Mouse (Mus musculus): ENCODE results near the gene Taf4. TPM values are rescaled to one million over a fixed set of nuclear protein-coding genes. Genes with fewer than 3 reads are reported as not detected.

Taf4 gene
- polyA plus RNA-seq, 1 experiment, result 6.3 TPM

- Histone ChIP-seq H3K4me3 (no peak overlapping the region), H3ac (ENCODE audit: control insufficient read depth, insufficient read length) (no peak overlapping the region), H3K36me3 (ENCODE audit: control insufficient read depth, insufficient read depth) (no peaks in the 10 kb centered on the region), H3K79me2 (ENCODE audit: control insufficient read depth, insufficient read depth) (peaks cover 99% of the 10 kb centered on the region), H3K27me3 (ENCODE audit: control insufficient read depth, insufficient read depth, insufficient read length) (no peaks in the 10 kb centered on the region), H3K4me2 (ENCODE audit: low read depth) (no peak overlapping the region)
- TF ChIP-seq CEBPB (IDR thresholded peaks at IDR 0.05; ENCODE audit: insufficient read depth, poor library complexity, severe bottlenecking) (no peak), POLR2AphosphoS2 (IDR thresholded peaks at IDR 0.05; ENCODE audit: insufficient read length, low read depth) (no peak), SRF (IDR thresholded peaks at IDR 0.05; ENCODE audit: control insufficient read depth, insufficient read length, low read depth) (no peak), MYOD1 (IDR thresholded peaks at IDR 0.05; ENCODE audit: control insufficient read depth in 1 of 3, insufficient read length in 2 of 3, low read depth in 2 of 3) (no peak), MYOG (IDR thresholded peaks at IDR 0.05; ENCODE audit: control insufficient read depth in 1 of 3, insufficient read depth in 1 of 3, insufficient read length in 2 of 3, low read depth in 2 of 3) (no peak), E2F4 (IDR thresholded peaks at IDR 0.05; ENCODE audit: insufficient read depth) (no peak), USF1 (IDR thresholded peaks at IDR 0.05; ENCODE audit: low read depth) (no peak), MAX (IDR thresholded peaks at IDR 0.05; ENCODE audit: low read depth) (no peak), REST (IDR thresholded peaks at IDR 0.05; ENCODE audit: insufficient read depth, insufficient read length) (no peak), TCF12 (IDR thresholded peaks at IDR 0.05; ENCODE audit: insufficient read depth, poor library complexity, severe bottlenecking) (no peak), TCF3 (IDR thresholded peaks at IDR 0.05; ENCODE audit: insufficient read length, low read depth) (no peak), POLR2A (IDR thresholded peaks at IDR 0.05; ENCODE audit: insufficient read length, low read depth) (no peak)
Observed at GRCm38 (mm10) chr2:179946496-179946895, 29.9 kb downstream of the Taf4 start.

GRCm38 (mm10) chr2:179945051-179945450 lies 31.4 kb downstream of the Taf4 start:
- no peaks in the 10 kb centered on the region for H3K27me3 ChIP-seq (ENCODE audit: control insufficient read depth, insufficient read depth, insufficient read length)
- no peak overlapping the region for H3ac ChIP-seq (ENCODE audit: control insufficient read depth, insufficient read length)
- H3K4me2 ChIP-seq (ENCODE audit: low read depth), result no peak overlapping the region
- TF ChIP-seq CEBPB (IDR thresholded peaks at IDR 0.05; ENCODE audit: insufficient read depth, poor library complexity, severe bottlenecking), result no peak
- no peak for TF ChIP-seq TCF3 (IDR thresholded peaks at IDR 0.05; ENCODE audit: insufficient read length, low read depth)
- no peak for TF ChIP-seq MAX (IDR thresholded peaks at IDR 0.05; ENCODE audit: low read depth)
- TF ChIP-seq REST (IDR thresholded peaks at IDR 0.05; ENCODE audit: insufficient read depth, insufficient read length), result no peak
- TF ChIP-seq MYOG (IDR thresholded peaks at IDR 0.05; ENCODE audit: control insufficient read depth in 1 of 3, insufficient read depth in 1 of 3, insufficient read length in 2 of 3, low read depth in 2 of 3), result no peak
- no peak for TF ChIP-seq USF1 (IDR thresholded peaks at IDR 0.05; ENCODE audit: low read depth)
- TF ChIP-seq POLR2A (IDR thresholded peaks at IDR 0.05; ENCODE audit: insufficient read length, low read depth), result no peak
- no peak for TF ChIP-seq POLR2AphosphoS2 (IDR thresholded peaks at IDR 0.05; ENCODE audit: insufficient read length, low read depth)
- no peak for TF ChIP-seq MYOD1 (IDR thresholded peaks at IDR 0.05; ENCODE audit: control insufficient read depth in 1 of 3, insufficient read length in 2 of 3, low read depth in 2 of 3)
- TF ChIP-seq SRF (IDR thresholded peaks at IDR 0.05; ENCODE audit: control insufficient read depth, insufficient read length, low read depth), result no peak
- TF ChIP-seq E2F4 (IDR thresholded peaks at IDR 0.05; ENCODE audit: insufficient read depth), result no peak
- TF ChIP-seq TCF12 (IDR thresholded peaks at IDR 0.05; ENCODE audit: insufficient read depth, poor library complexity, severe bottlenecking), result no peak
- peaks cover 99% of the 10 kb centered on the region for H3K79me2 ChIP-seq (ENCODE audit: control insufficient read depth, insufficient read depth)
- no peak overlapping the region for H3K4me3 ChIP-seq
- H3K36me3 ChIP-seq (ENCODE audit: control insufficient read depth, insufficient read depth), result no peaks in the 10 kb centered on the region

DNA sequence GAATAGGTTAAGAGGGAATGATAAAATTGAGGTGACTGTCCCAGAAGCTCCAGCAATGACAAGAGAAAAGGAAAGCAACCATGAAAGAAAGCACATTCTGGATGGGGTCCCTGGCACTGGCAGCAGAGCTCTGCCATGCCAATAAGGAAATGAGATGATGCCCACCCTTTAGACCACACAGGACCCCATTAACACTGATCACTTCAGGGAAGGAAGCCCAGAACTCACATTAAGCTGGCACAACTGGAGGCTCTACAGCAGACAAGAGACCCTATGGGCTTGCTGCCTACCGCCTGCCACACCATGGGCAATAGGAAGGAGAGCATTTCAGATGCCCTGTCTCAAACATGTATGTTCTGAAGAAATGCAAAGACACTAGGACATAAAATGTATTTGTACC lies 34.8 kb downstream of the Taf4 start:
- Histone ChIP-seq H3K79me2 (ENCODE audit: control insufficient read depth, insufficient read depth) (peaks cover 88% of the 10 kb centered on the region), H3K36me3 (ENCODE audit: control insufficient read depth, insufficient read depth) (no peaks in the 10 kb centered on the region), H3K27me3 (ENCODE audit: control insufficient read depth, insufficient read depth, insufficient read length) (no peaks in the 10 kb centered on the region), H3K4me3 (no peak overlapping the region), H3ac (ENCODE audit: control insufficient read depth, insufficient read length) (no peak overlapping the region), H3K4me2 (ENCODE audit: low read depth) (no peak overlapping the region)
- TF ChIP-seq POLR2AphosphoS2 (IDR thresholded peaks at IDR 0.05; ENCODE audit: insufficient read length, low read depth) (no peak), MAX (IDR thresholded peaks at IDR 0.05; ENCODE audit: low read depth) (no peak), TCF12 (IDR thresholded peaks at IDR 0.05; ENCODE audit: insufficient read depth, poor library complexity, severe bottlenecking) (no peak), E2F4 (IDR thresholded peaks at IDR 0.05; ENCODE audit: insufficient read depth) (no peak), TCF3 (IDR thresholded peaks at IDR 0.05; ENCODE audit: insufficient read length, low read depth) (no peak), MYOD1 (IDR thresholded peaks at IDR 0.05; ENCODE audit: control insufficient read depth in 1 of 3, insufficient read length in 2 of 3, low read depth in 2 of 3) (no peak)

- Histone ChIP-seq H3K27me3 (ENCODE audit: control insufficient read depth, insufficient read depth, insufficient read length) (no peaks in the 10 kb centered on the region), H3K4me2 (ENCODE audit: low read depth) (no peak overlapping the region), H3ac (ENCODE audit: control insufficient read depth, insufficient read length) (no peak overlapping the region), H3K79me2 (ENCODE audit: control insufficient read depth, insufficient read depth) (peaks cover 47% of the 10 kb centered on the region), H3K36me3 (ENCODE audit: control insufficient read depth, insufficient read depth) (peaks cover 7% of the 10 kb centered on the region), H3K4me3 (no peak overlapping the region)
- TF ChIP-seq POLR2A (IDR thresholded peaks at IDR 0.05; ENCODE audit: insufficient read length, low read depth) (no peak), MYOG (IDR thresholded peaks at IDR 0.05; ENCODE audit: control insufficient read depth in 1 of 3, insufficient read depth in 1 of 3, insufficient read length in 2 of 3, low read depth in 2 of 3) (no peak), REST (IDR thresholded peaks at IDR 0.05; ENCODE audit: insufficient read depth, insufficient read length) (no peak), TCF12 (IDR thresholded peaks at IDR 0.05; ENCODE audit: insufficient read depth, poor library complexity, severe bottlenecking) (no peak), SRF (IDR thresholded peaks at IDR 0.05; ENCODE audit: control insufficient read depth, insufficient read length, low read depth) (no peak), POLR2AphosphoS2 (IDR thresholded peaks at IDR 0.05; ENCODE audit: insufficient read length, low read depth) (no peak), MAX (IDR thresholded peaks at IDR 0.05; ENCODE audit: low read depth) (no peak), USF1 (IDR thresholded peaks at IDR 0.05; ENCODE audit: low read depth) (no peak), TCF3 (IDR thresholded peaks at IDR 0.05; ENCODE audit: insufficient read length, low read depth) (no peak), MYOD1 (IDR thresholded peaks at IDR 0.05; ENCODE audit: control insufficient read depth in 1 of 3, insufficient read length in 2 of 3, low read depth in 2 of 3) (no peak), E2F4 (IDR thresholded peaks at IDR 0.05; ENCODE audit: insufficient read depth) (no peak)
Observed at GRCm38 (mm10) chr2:179937091-179937490, 39.4 kb downstream of the Taf4 start.

DNA sequence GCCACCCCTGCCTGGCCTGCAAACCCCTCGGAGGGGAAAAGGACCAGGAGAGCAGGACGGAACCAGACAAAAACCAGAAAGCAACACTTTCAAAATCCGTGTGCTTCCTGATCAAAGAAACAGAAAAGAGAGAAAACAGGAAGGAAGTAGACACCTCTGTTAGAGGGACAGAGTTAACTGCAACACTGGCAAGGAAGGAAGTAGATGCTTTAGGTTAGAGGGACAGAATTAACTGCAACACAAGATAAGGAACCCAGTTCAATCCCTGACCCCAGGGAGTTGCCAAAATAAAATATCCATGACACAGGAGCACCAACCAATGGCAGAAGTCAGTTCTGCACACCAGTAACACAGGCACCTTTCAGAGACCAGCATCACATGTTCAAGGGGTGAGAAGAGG lies 42.3 kb downstream of the Taf4 start:
- H3ac ChIP-seq (ENCODE audit: control insufficient read depth, insufficient read length), result no peak overlapping the region
- H3K27me3 ChIP-seq (ENCODE audit: control insufficient read depth, insufficient read depth, insufficient read length), result no peaks in the 10 kb centered on the region
- H3K4me2 ChIP-seq (ENCODE audit: low read depth), result no peak overlapping the region
- peaks cover 18% of the 10 kb centered on the region for H3K79me2 ChIP-seq (ENCODE audit: control insufficient read depth, insufficient read depth)
- H3K36me3 ChIP-seq (ENCODE audit: control insufficient read depth, insufficient read depth), result peaks cover 7% of the 10 kb centered on the region
- H3K4me3 ChIP-seq, result no peak overlapping the region
- no peak for TF ChIP-seq POLR2AphosphoS2 (IDR thresholded peaks at IDR 0.05; ENCODE audit: insufficient read length, low read depth)
- TF ChIP-seq POLR2A (IDR thresholded peaks at IDR 0.05; ENCODE audit: insufficient read length, low read depth), result no peak
- TF ChIP-seq USF1 (IDR thresholded peaks at IDR 0.05; ENCODE audit: low read depth), result no peak
- no peak for TF ChIP-seq CEBPB (IDR thresholded peaks at IDR 0.05; ENCODE audit: insufficient read depth, poor library complexity, severe bottlenecking)
- TF ChIP-seq MYOD1 (IDR thresholded peaks at IDR 0.05; ENCODE audit: control insufficient read depth in 1 of 3, insufficient read length in 2 of 3, low read depth in 2 of 3), result no peak
- no peak for TF ChIP-seq TCF3 (IDR thresholded peaks at IDR 0.05; ENCODE audit: insufficient read length, low read depth)
- TF ChIP-seq E2F4 (IDR thresholded peaks at IDR 0.05; ENCODE audit: insufficient read depth), result no peak
- no peak for TF ChIP-seq SRF (IDR thresholded peaks at IDR 0.05; ENCODE audit: control insufficient read depth, insufficient read length, low read depth)
- no peak for TF ChIP-seq REST (IDR thresholded peaks at IDR 0.05; ENCODE audit: insufficient read depth, insufficient read length)
- no peak for TF ChIP-seq MAX (IDR thresholded peaks at IDR 0.05; ENCODE audit: low read depth)
- TF ChIP-seq MYOG (IDR thresholded peaks at IDR 0.05; ENCODE audit: control insufficient read depth in 1 of 3, insufficient read depth in 1 of 3, insufficient read length in 2 of 3, low read depth in 2 of 3), result no peak
- TF ChIP-seq TCF12 (IDR thresholded peaks at IDR 0.05; ENCODE audit: insufficient read depth, poor library complexity, severe bottlenecking), result no peak
